Mouse (Mus musculus) myocyte (in vitro differentiated cells): ENCODE data around the gene Ttbk2. TPM values are rescaled to one million over a fixed set of nuclear protein-coding genes. Genes with fewer than 3 reads are reported as not detected.
A peak's percentile ranks its signal among the peaks of the same experiment; 100 is the strongest.

Experiments used
- H3K27me3 ChIP-seq: one replicate; pipeline ENCODE4 v1.6.1; 2011; ENCODE audit not compliant: control insufficient read depth, insufficient read depth, insufficient read length
- H3K36me3 ChIP-seq: one replicate; pipeline ENCODE4 v1.6.1; 2011; ENCODE audit not compliant: control insufficient read depth, insufficient read depth
- H3K4me2 ChIP-seq: one replicate; pipeline ENCODE4 v1.6.1; 2011; ENCODE audit warnings: low read depth, control low read depth
- H3K4me3 ChIP-seq: one replicate; pipeline ENCODE4 v1.5.1; 2011; ENCODE audit warnings: mild to moderate bottlenecking, control low read depth, moderate library complexity
- H3K79me2 ChIP-seq: one replicate; pipeline ENCODE4 v1.6.1; 2011; ENCODE audit not compliant: control insufficient read depth, insufficient read depth
- H3ac ChIP-seq: one replicate; pipeline ENCODE4 v1.6.1; 2011; ENCODE audit not compliant: control insufficient read depth, insufficient read length
- CEBPB ChIP-seq: IDR thresholded peaks from 2 replicates; pipeline ENCODE4 v1.6.1; 2011; ENCODE audit warnings: mild to moderate bottlenecking, moderate library complexity; ENCODE audit not compliant: poor library complexity, insufficient read depth, severe bottlenecking
- E2F4 ChIP-seq: IDR thresholded peaks from one replicate; pipeline ENCODE4 v1.6.1; 2011; ENCODE audit warnings: mild to moderate bottlenecking, control low read depth, moderate library complexity; ENCODE audit not compliant: insufficient read depth
- MAX ChIP-seq: IDR thresholded peaks from one replicate; pipeline ENCODE4 v1.6.1; 2011; ENCODE audit warnings: low read depth, mild to moderate bottlenecking, control low read depth
- MYOD1 ChIP-seq, 3 experiments: IDR thresholded peaks; one replicate each; pipeline ENCODE4 v1.6.1; 2011; ENCODE audit warnings: control low read depth in 2 of 3, low read depth in 2 of 3, mild to moderate bottlenecking in 2 of 3, moderate library complexity in 1 of 3; ENCODE audit not compliant: insufficient read length in 2 of 3, control insufficient read depth in 1 of 3
- MYOG ChIP-seq, 3 experiments: IDR thresholded peaks; one replicate each; pipeline ENCODE4 v1.6.1; 2011; ENCODE audit warnings: control low read depth in 2 of 3, low read depth in 2 of 3, mild to moderate bottlenecking in 2 of 3; ENCODE audit not compliant: insufficient read length in 2 of 3, control insufficient read depth in 1 of 3, insufficient read depth in 1 of 3
- POLR2A ChIP-seq: IDR thresholded peaks from one replicate; pipeline ENCODE4 v1.6.1; 2011; ENCODE audit warnings: low read depth, mild to moderate bottlenecking, control low read depth, moderate library complexity; ENCODE audit not compliant: insufficient read length
- POLR2AphosphoS2 ChIP-seq: IDR thresholded peaks from one replicate; pipeline ENCODE4 v1.6.1; 2011; ENCODE audit warnings: low read depth, control low read depth; ENCODE audit not compliant: insufficient read length
- REST ChIP-seq: IDR thresholded peaks from one replicate; pipeline ENCODE4 v1.6.1; 2011; ENCODE audit warnings: mild to moderate bottlenecking, control low read depth, moderate library complexity; ENCODE audit not compliant: insufficient read depth, insufficient read length
- SRF ChIP-seq: IDR thresholded peaks from one replicate; pipeline ENCODE4 v1.6.1; 2011; ENCODE audit warnings: low read depth; ENCODE audit not compliant: control insufficient read depth, insufficient read length
- TCF12 ChIP-seq: IDR thresholded peaks from one replicate; pipeline ENCODE4 v1.6.1; 2011; ENCODE audit warnings: mild to moderate bottlenecking, control low read depth; ENCODE audit not compliant: poor library complexity, insufficient read depth, severe bottlenecking
- TCF3 ChIP-seq: IDR thresholded peaks from one replicate; pipeline ENCODE4 v1.6.1; 2011; ENCODE audit warnings: low read depth, control low read depth; ENCODE audit not compliant: insufficient read length
- USF1 ChIP-seq: IDR thresholded peaks from one replicate; pipeline ENCODE4 v1.6.1; 2011; ENCODE audit warnings: low read depth, mild to moderate bottlenecking, control low read depth, moderate library complexity
- polyA plus RNA-seq: library from polyadenylated mRNA; unstranded; fragments of >200 nt; fragmentation: generic; extraction: Trizol; gene quantifications from one replicate; pipeline ENCODE4 v1.2.1, GENCODE M21; 2012; ENCODE audit warnings: missing spikeins

The Ttbk2 gene
- polyA plus RNA-seq, 1 experiment, result 2.4 TPM

GRCm38 (mm10) chr2:120853151-120853550, 2.7 kb upstream of the Ttbk2 start:
- no peak overlapping the region for H3K4me2 ChIP-seq
- H3K27me3 ChIP-seq, result no peaks in the 10 kb centered on the region
- no peak for TF ChIP-seq TCF3
- TF ChIP-seq REST, result no peak
- no peak for TF ChIP-seq MYOG (IDR thresholded peaks at IDR 0.05; ENCODE audit: control insufficient read depth in 1 of 3, insufficient read depth in 1 of 3, insufficient read length in 2 of 3, low read depth in 2 of 3)
- TF ChIP-seq POLR2A, result no peak
- TF ChIP-seq MAX, result no peak
- TF ChIP-seq SRF, result no peak
- no peak for TF ChIP-seq CEBPB
- no peak overlapping the region for H3ac ChIP-seq
- no peak overlapping the region for H3K4me3 ChIP-seq
- no peaks in the 10 kb centered on the region for H3K36me3 ChIP-seq
- peaks cover 1% of the 10 kb centered on the region for H3K79me2 ChIP-seq

- no peak overlapping the region for H3K4me2 ChIP-seq
- no peaks in the 10 kb centered on the region for H3K36me3 ChIP-seq
- no peak overlapping the region for H3K4me3 ChIP-seq
- no peak for TF ChIP-seq TCF12
- H3ac ChIP-seq, result no peak overlapping the region
- no peaks in the 10 kb centered on the region for H3K27me3 ChIP-seq
- H3K79me2 ChIP-seq, result peaks cover 4% of the 10 kb centered on the region
Observed at GRCm38 (mm10) chr2:120852626-120853025, 2.2 kb upstream of the Ttbk2 start.

GRCm38 (mm10) chr2:120849449-120850423, 668 bp downstream of the Ttbk2 start, which contains the start of gene Cdan1:
Gene Cdan1 (minus strand): TSS chr2:120850128.
- Histone ChIP-seq H3K27me3 (no peaks in the 10 kb centered on the region), H3ac (peak within 1 kb of the TSS; percentile 21), H3K4me2 (peak within 1 kb of the TSS; percentile 91), H3K79me2 (peaks cover 8% of the 10 kb centered on the region), H3K36me3 (no peaks in the 10 kb centered on the region), H3K4me3 (peak within 1 kb of the TSS; percentile 55)
- TF ChIP-seq POLR2AphosphoS2, result peak; percentile 72
- TF ChIP-seq POLR2A, result peak; percentile 83
- TF ChIP-seq E2F4, result no peak

GRCm38 (mm10) chr2:120845280-120845679, 5.1 kb downstream of the Ttbk2 start:
- no peak overlapping the region for H3K4me3 ChIP-seq
- no peaks in the 10 kb centered on the region for H3K36me3 ChIP-seq
- H3K79me2 ChIP-seq, result peaks cover 21% of the 10 kb centered on the region
- no peaks in the 10 kb centered on the region for H3K27me3 ChIP-seq
- H3ac ChIP-seq, result no peak overlapping the region
- TF ChIP-seq REST, result no peak
- TF ChIP-seq TCF3, result no peak
- no peak for TF ChIP-seq MYOG (IDR thresholded peaks at IDR 0.05; ENCODE audit: control insufficient read depth in 1 of 3, insufficient read depth in 1 of 3, insufficient read length in 2 of 3, low read depth in 2 of 3)
- no peak for TF ChIP-seq E2F4
- no peak for TF ChIP-seq SRF
- no peak for TF ChIP-seq MYOD1 (IDR thresholded peaks at IDR 0.05; ENCODE audit: control insufficient read depth in 1 of 3, insufficient read length in 2 of 3, low read depth in 2 of 3)
- no peak for TF ChIP-seq USF1
- TF ChIP-seq POLR2AphosphoS2, result no peak
- TF ChIP-seq TCF12, result no peak
- no peak for TF ChIP-seq MAX
- TF ChIP-seq CEBPB, result no peak
- no peak for TF ChIP-seq POLR2A
- no peak overlapping the region for H3K4me2 ChIP-seq

GRCm38 (mm10) chr2:120843990-120844389, 6.4 kb downstream of the Ttbk2 start:
- Histone ChIP-seq H3K79me2 (peaks cover 21% of the 10 kb centered on the region), H3K36me3 (no peaks in the 10 kb centered on the region), H3K27me3 (no peaks in the 10 kb centered on the region), H3ac (no peak overlapping the region), H3K4me2 (no peak overlapping the region), H3K4me3 (no peak overlapping the region)
- no peak for TF ChIP-seq POLR2A
- TF ChIP-seq MYOG (IDR thresholded peaks at IDR 0.05; ENCODE audit: control insufficient read depth in 1 of 3, insufficient read depth in 1 of 3, insufficient read length in 2 of 3, low read depth in 2 of 3), result no peak
- TF ChIP-seq TCF3, result no peak
- no peak for TF ChIP-seq E2F4
- no peak for TF ChIP-seq USF1
- TF ChIP-seq REST, result no peak
- TF ChIP-seq MAX, result no peak
- no peak for TF ChIP-seq CEBPB
- TF ChIP-seq TCF12, result no peak
- TF ChIP-seq POLR2AphosphoS2, result no peak
- no peak for TF ChIP-seq SRF
